Comparison of ENCODE assay signal across 14 mouse cellular contexts in genomic region chr19:6181629-6182028, GRCm38 (mm10). TPM values are rescaled to one million over a fixed set of nuclear protein-coding genes. Genes with fewer than 3 reads are reported as not detected.
DNase-seq lines count a peak whose midpoint lies in the region; ATAC-seq lines count a peak whose summit lies in the region.
"Had no signal": no experiment of that assay in that cellular context is flagged by ENCODE, and none has a peak within 500 bp of the region (broad histone marks: within the 10 kb centered on the region; RNA-seq: fewer than 3 reads in every experiment).

No protein-coding gene starts in this region.

- WGBS in hindbrain, embryonic 14.5 days, result 33% methylated on average over 5 of the region's 5 CpGs
- WGBS in hindbrain, embryonic 16.5 days, result 29% methylated on average over 5 of the region's 5 CpGs
- WGBS in embryonic facial prominence, embryonic 10.5 days, result 17% methylated on average over 5 of the region's 5 CpGs

- no peak overlapping the region for H3K4me2 ChIP-seq in hindbrain, embryonic 14.5 days (replicated peaks)
- no peak overlapping the region for H3K4me2 ChIP-seq in hindbrain, embryonic 16.5 days (ENCODE audit: low read length)
- H3K4me2 ChIP-seq: embryonic facial prominence, embryonic 15.5 days; heart, embryonic 11.5 days; liver, embryonic 15.5 days; midbrain, embryonic 15.5 days had no signal

- H3K4me3 ChIP-seq in hindbrain, embryonic 14.5 days (replicated peaks; ENCODE audit: low read length), result no peak overlapping the region
- H3K4me3 ChIP-seq in hindbrain, embryonic 16.5 days (ENCODE audit: low read length), result no peak overlapping the region
- H3K4me3 ChIP-seq in embryonic facial prominence, embryonic 10.5 days, result no peak overlapping the region
- H3K4me3 ChIP-seq: embryonic facial prominence, embryonic 15.5 days; liver, embryonic 15.5 days; midbrain, embryonic 15.5 days had no signal

- H3K27ac ChIP-seq in hindbrain, embryonic 14.5 days, result no peak overlapping the region
- H3K27ac ChIP-seq in hindbrain, embryonic 16.5 days (ENCODE audit: low read depth, low read length), result no peak overlapping the region
- H3K27ac ChIP-seq in embryonic facial prominence, embryonic 10.5 days (replicated peaks), result no peak overlapping the region
- H3K27ac ChIP-seq: embryonic facial prominence, embryonic 15.5 days; liver, embryonic 15.5 days; midbrain, embryonic 15.5 days had no signal

- no peaks in the 10 kb centered on the region for H3K27me3 ChIP-seq in hindbrain, embryonic 14.5 days (ENCODE audit: control insufficient read depth, insufficient read depth, low read length)
- H3K27me3 ChIP-seq in hindbrain, embryonic 16.5 days (replicated peaks; ENCODE audit: control insufficient read depth, insufficient read depth, low read length), result no peaks in the 10 kb centered on the region
- H3K27me3 ChIP-seq in embryonic facial prominence, embryonic 10.5 days (replicated peaks; ENCODE audit: low read depth, poor library complexity, severe bottlenecking), result no peaks in the 10 kb centered on the region
- H3K27me3 ChIP-seq: embryonic facial prominence, embryonic 15.5 days; liver, embryonic 15.5 days; midbrain, embryonic 15.5 days had no signal

- no peak overlapping the region for H3K9ac ChIP-seq in hindbrain, embryonic 14.5 days
- no peak overlapping the region for H3K9ac ChIP-seq in hindbrain, embryonic 16.5 days (ENCODE audit: low read depth, low read length)
- H3K9ac ChIP-seq: embryonic facial prominence, embryonic 15.5 days; liver, embryonic 15.5 days; midbrain, embryonic 15.5 days had no signal

- ATAC-seq in hindbrain, embryonic 14.5 days (ENCODE audit: low FRiP score), result no peak
- no peak for ATAC-seq in hindbrain, embryonic 16.5 days
- ATAC-seq: inflammation-experienced regulatory T-cells, adult 6 months; midbrain, embryonic 15.5 days had no signal

- H3K9me3 ChIP-seq in hindbrain, embryonic 14.5 days (ENCODE audit: control insufficient read depth, low read length), result no peaks in the 10 kb centered on the region
- H3K9me3 ChIP-seq in hindbrain, embryonic 16.5 days (ENCODE audit: control insufficient read depth, low read length), result no peaks in the 10 kb centered on the region
- H3K9me3 ChIP-seq in embryonic facial prominence, embryonic 10.5 days, result no peaks in the 10 kb centered on the region
- H3K9me3 ChIP-seq: embryonic facial prominence, embryonic 15.5 days; midbrain, embryonic 15.5 days had no signal

- H3K36me3 ChIP-seq in hindbrain, embryonic 14.5 days (replicated peaks; ENCODE audit: control insufficient read depth, insufficient read depth), result no peaks in the 10 kb centered on the region
- no peaks in the 10 kb centered on the region for H3K36me3 ChIP-seq in hindbrain, embryonic 16.5 days (ENCODE audit: control insufficient read depth, insufficient read depth, low read length)
- H3K36me3 ChIP-seq in embryonic facial prominence, embryonic 10.5 days (replicated peaks), result no peaks in the 10 kb centered on the region
- H3K36me3 ChIP-seq: embryonic facial prominence, embryonic 15.5 days; liver, embryonic 15.5 days; midbrain, embryonic 15.5 days had no signal

- no peaks in the 10 kb centered on the region for H3K4me1 ChIP-seq in hindbrain, embryonic 14.5 days (replicated peaks; ENCODE audit: control insufficient read depth, insufficient read depth, low read length)
- no peaks in the 10 kb centered on the region for H3K4me1 ChIP-seq in hindbrain, embryonic 16.5 days (ENCODE audit: control insufficient read depth, insufficient read depth, low read depth, low read length)
- peaks cover 4% of the 10 kb centered on the region for H3K4me1 ChIP-seq in embryonic facial prominence, embryonic 10.5 days
- H3K4me1 ChIP-seq: embryonic facial prominence, embryonic 15.5 days; liver, embryonic 15.5 days; midbrain, embryonic 15.5 days had no signal

- DNase-seq in hindbrain, embryonic 14.5 days (ENCODE audit: low spot score), result peak; percentile 25
- peak; percentile 44 for DNase-seq in thymus, postnatal 4 days
- no peak for DNase-seq in thymus, postnatal 36 days
- peak; percentile 62 for DNase-seq in embryonic facial prominence, embryonic 10.5 days (ENCODE audit: low spot score)
- no peak for DNase-seq in frontal cortex, adult 2 months (ENCODE audit: extremely low spot score in 1 of 2, low spot score in 1 of 2)
- DNase-seq in testis, postnatal 10 days (ENCODE audit: low spot score), result no peak
- no peak for DNase-seq in cerebellum, adult 18-20 months

RNA-seq across cellular contexts. Expression of gene Majin, which starts 2.6 kb away (rescaled TPM):
- not detected in 2 replicates for polyA plus RNA-seq in hindbrain, embryonic 14.5 days (2014; fragmentation: Nextera tagmentation; extraction: Ambion mirVana)
- polyA plus RNA-seq in hindbrain, embryonic 16.5 days (2015; fragmentation: Nextera tagmentation; extraction: Ambion mirVana), result 0.10 TPM in 1 of 2 replicates, not detected in the other
- not detected in 2 replicates for polyA plus RNA-seq in embryonic facial prominence, embryonic 10.5 days (2016; fragmentation: Nextera tagmentation; extraction: Ambion mirVana)
- 0.14 TPM in 1 of 2 replicates, not detected in the other for polyA plus RNA-seq in frontal cortex, adult 2 months (2012; rRNA removed)
- polyA plus RNA-seq: brain, embryonic 14.5 days; heart, embryonic 11.5 days; liver, embryonic 15.5 days; midbrain, embryonic 15.5 days had no signal

RNA-seq across cellular contexts. Expression of gene Arl2, which starts 40.3 kb away (rescaled TPM):
- 114 and 117 TPM in 2 replicates for polyA plus RNA-seq in hindbrain, embryonic 14.5 days (2014; fragmentation: Nextera tagmentation; extraction: Ambion mirVana)
- 154 and 162 TPM in 2 replicates for polyA plus RNA-seq in hindbrain, embryonic 16.5 days (2015; fragmentation: Nextera tagmentation; extraction: Ambion mirVana)
- polyA plus RNA-seq in embryonic facial prominence, embryonic 10.5 days (2016; fragmentation: Nextera tagmentation; extraction: Ambion mirVana), result 111 and 112 TPM in 2 replicates
- 123 and 135 TPM in 2 replicates for polyA plus RNA-seq in frontal cortex, adult 2 months (2012; rRNA removed)

RNA-seq across cellular contexts. Expression of gene Batf2, which starts 40.8 kb away (rescaled TPM):
- not detected in 2 replicates for polyA plus RNA-seq in hindbrain, embryonic 14.5 days (2014; fragmentation: Nextera tagmentation; extraction: Ambion mirVana)
- not detected in 2 replicates for polyA plus RNA-seq in hindbrain, embryonic 16.5 days (2015; fragmentation: Nextera tagmentation; extraction: Ambion mirVana)
- polyA plus RNA-seq in embryonic facial prominence, embryonic 10.5 days (2016; fragmentation: Nextera tagmentation; extraction: Ambion mirVana), result not detected in 2 replicates
- polyA plus RNA-seq in frontal cortex, adult 2 months (2012; rRNA removed), result 0.54 and 0.63 TPM in 2 replicates
- polyA plus RNA-seq: heart, embryonic 11.5 days; inflammation-experienced regulatory T-cells, adult 6 months; midbrain, embryonic 15.5 days had no signal

RNA-seq across cellular contexts. Expression of gene Gpha2, which starts 44.6 kb away (rescaled TPM):
- polyA plus RNA-seq in hindbrain, embryonic 14.5 days (2014; fragmentation: Nextera tagmentation; extraction: Ambion mirVana), result not detected in 2 replicates
- not detected in 2 replicates for polyA plus RNA-seq in hindbrain, embryonic 16.5 days (2015; fragmentation: Nextera tagmentation; extraction: Ambion mirVana)
- 0.98 and 1.3 TPM in 2 replicates for polyA plus RNA-seq in embryonic facial prominence, embryonic 10.5 days (2016; fragmentation: Nextera tagmentation; extraction: Ambion mirVana)
- polyA plus RNA-seq in frontal cortex, adult 2 months (2012; rRNA removed), result not detected in 2 replicates
- polyA plus RNA-seq: inflammation-experienced regulatory T-cells, adult 6 months; midbrain, embryonic 15.5 days had no signal

RNA-seq across cellular contexts. Expression of gene Snx15, which starts 53.5 kb away (rescaled TPM):
- 59.6 and 60.8 TPM in 2 replicates for polyA plus RNA-seq in hindbrain, embryonic 14.5 days (2014; fragmentation: Nextera tagmentation; extraction: Ambion mirVana)
- polyA plus RNA-seq in hindbrain, embryonic 16.5 days (2015; fragmentation: Nextera tagmentation; extraction: Ambion mirVana), result 64.3 and 66.9 TPM in 2 replicates
- polyA plus RNA-seq in embryonic facial prominence, embryonic 10.5 days (2016; fragmentation: Nextera tagmentation; extraction: Ambion mirVana), result 29.1 and 30.2 TPM in 2 replicates
- 63.5 and 65.2 TPM in 2 replicates for polyA plus RNA-seq in frontal cortex, adult 2 months (2012; rRNA removed)

Comparison
In these comparisons a context has a peak if more than half of its experiments do, and no peak if none do; other contexts are left out.
1. DNase-seq: peak in hindbrain, embryonic 14.5 days (single experiment), thymus, postnatal 4 days (single experiment) and embryonic facial prominence, embryonic 10.5 days (single experiment); none in thymus, postnatal 36 days (0 of 2), frontal cortex, adult 2 months (0 of 2), testis, postnatal 10 days (single experiment) and cerebellum, adult 18-20 months (0 of 2).